Comparison of ENCODE assay signal across 8 mouse cellular contexts in the genomic region with DNA sequence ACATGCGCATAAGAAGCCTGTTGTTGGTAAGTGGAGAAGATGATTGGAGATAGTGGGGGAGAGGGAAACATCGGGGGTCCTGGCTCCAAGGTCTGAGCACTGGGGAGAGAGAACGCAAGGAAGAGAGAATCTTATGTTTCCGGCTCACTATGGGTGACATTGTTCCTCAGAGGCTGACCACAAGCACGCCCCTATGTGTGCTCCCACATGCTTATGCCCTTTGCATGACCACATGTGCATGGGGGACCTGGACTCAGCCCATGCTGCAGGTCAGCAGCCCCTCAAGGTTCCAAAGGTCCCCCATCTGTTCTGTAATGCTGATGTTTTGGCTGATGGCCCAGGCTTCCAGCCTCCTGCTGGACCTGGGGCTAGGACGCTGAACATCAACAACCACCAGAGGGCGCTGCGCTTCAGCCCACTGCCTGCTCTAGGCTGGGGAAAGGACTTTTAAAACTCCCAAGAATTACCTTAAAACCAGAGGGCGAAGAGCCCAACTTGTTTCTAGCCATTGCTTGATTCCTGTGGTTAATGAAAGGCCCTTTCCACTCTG.
DNase-seq lines count a peak whose midpoint lies in the region; ATAC-seq and TF ChIP-seq lines count a peak whose summit lies in the region.
"Had no signal": no experiment of that assay in that cellular context is flagged by ENCODE, and none has a peak within 500 bp of the region (broad histone marks: within the 10 kb centered on the region; RNA-seq: fewer than 3 reads in every experiment).

No protein-coding gene starts in this region.

- H3K4me2 ChIP-seq in forebrain, embryonic 13.5 days, result no peak overlapping the region
- H3K4me2 ChIP-seq in hindbrain, embryonic 11.5 days (replicated peaks; ENCODE audit: low read depth, low read length), result no peak overlapping the region
- H3K4me2 ChIP-seq: limb, embryonic 15.5 days had no signal

- H3K4me1 ChIP-seq in forebrain, embryonic 13.5 days, result no peaks in the 10 kb centered on the region
- H3K4me1 ChIP-seq in hindbrain, embryonic 11.5 days (replicated peaks; ENCODE audit: control insufficient read depth, insufficient read depth, low read length), result no peaks in the 10 kb centered on the region

- TF ChIP-seq POLR2A in brain, embryonic 14.5 days (IDR thresholded peaks at IDR 0.05; ENCODE audit: borderline replicate concordance, extremely low read depth, insufficient read depth, insufficient read length, poor library complexity, severe bottlenecking), result no peak

- TF ChIP-seq CTCF in brain, embryonic 14.5 days (IDR thresholded peaks at IDR 0.05; ENCODE audit: borderline replicate concordance, extremely low read depth, insufficient read depth, insufficient read length), result peak; percentile 95

- H3K9me3 ChIP-seq in forebrain, embryonic 13.5 days (replicated peaks), result no peaks in the 10 kb centered on the region
- H3K9me3 ChIP-seq in hindbrain, embryonic 11.5 days (ENCODE audit: control insufficient read depth, low read length), result no peaks in the 10 kb centered on the region
- H3K9me3 ChIP-seq: limb, embryonic 15.5 days had no signal

- ATAC-seq in forebrain, embryonic 13.5 days, result peak; percentile 80
- ATAC-seq in hindbrain, embryonic 11.5 days (ENCODE audit: low FRiP score), result no peak
- ATAC-seq in megakaryocyte-erythroid progenitor cell, adult 5-6 weeks (replicated peaks; ENCODE audit: low FRiP score, low TSS enrichment, poor library complexity, severe bottlenecking), result 0 out of 2 replicates have a peak, but pooled peaks have one; percentile 63

- H3K4me3 ChIP-seq in forebrain, embryonic 13.5 days, result no peak overlapping the region
- no peak overlapping the region for H3K4me3 ChIP-seq in hindbrain, embryonic 11.5 days (ENCODE audit: low read depth, low read length)
- H3K4me3 ChIP-seq: limb, embryonic 15.5 days had no signal

- DNase-seq in NIH3T3 (ENCODE audit: low read depth), result peak; percentile 85
- DNase-seq in brain, embryonic 14.5 days (ENCODE audit: low read depth), result peak; percentile 82
- DNase-seq in hindbrain, embryonic 11.5 days (ENCODE audit: low spot score), result peak; percentile 88
- peak; percentile 68 to 85 for DNase-seq in layer of hippocampus, postnatal 25 days (ENCODE audit: extremely low spot score in 1 of 2, low spot score in 1 of 2)
- peak; percentile 34 to 57 for DNase-seq in right cerebral cortex, postnatal 36 days (ENCODE audit: low spot score in 2 of 2)

- H3K9ac ChIP-seq in forebrain, embryonic 13.5 days, result no peak overlapping the region
- no peak overlapping the region for H3K9ac ChIP-seq in hindbrain, embryonic 11.5 days (ENCODE audit: low read depth, low read length)
- H3K9ac ChIP-seq: limb, embryonic 15.5 days had no signal

- H3K36me3 ChIP-seq in forebrain, embryonic 13.5 days (ENCODE audit: poor library complexity, severe bottlenecking), result no peaks in the 10 kb centered on the region
- no peaks in the 10 kb centered on the region for H3K36me3 ChIP-seq in hindbrain, embryonic 11.5 days (ENCODE audit: control insufficient read depth, insufficient read depth, low read length)
- H3K36me3 ChIP-seq: limb, embryonic 15.5 days had no signal

- no peak overlapping the region for H3K27ac ChIP-seq in forebrain, embryonic 13.5 days
- H3K27ac ChIP-seq in hindbrain, embryonic 11.5 days (ENCODE audit: low read depth, low read length), result no peak overlapping the region
- H3K27ac ChIP-seq: limb, embryonic 15.5 days had no signal

- H3K27me3 ChIP-seq in forebrain, embryonic 13.5 days, result no peaks in the 10 kb centered on the region
- H3K27me3 ChIP-seq in hindbrain, embryonic 11.5 days (ENCODE audit: control insufficient read depth, insufficient read depth, low read length), result no peaks in the 10 kb centered on the region
- H3K27me3 ChIP-seq: limb, embryonic 15.5 days had no signal

- 54% methylated on average over 9 of the region's 9 CpGs for WGBS in forebrain, embryonic 13.5 days
- WGBS in hindbrain, embryonic 11.5 days, result 55% methylated on average over 9 of the region's 9 CpGs
